11 mouse cellular contexts compared by ENCODE assay signal in the genomic region with DNA sequence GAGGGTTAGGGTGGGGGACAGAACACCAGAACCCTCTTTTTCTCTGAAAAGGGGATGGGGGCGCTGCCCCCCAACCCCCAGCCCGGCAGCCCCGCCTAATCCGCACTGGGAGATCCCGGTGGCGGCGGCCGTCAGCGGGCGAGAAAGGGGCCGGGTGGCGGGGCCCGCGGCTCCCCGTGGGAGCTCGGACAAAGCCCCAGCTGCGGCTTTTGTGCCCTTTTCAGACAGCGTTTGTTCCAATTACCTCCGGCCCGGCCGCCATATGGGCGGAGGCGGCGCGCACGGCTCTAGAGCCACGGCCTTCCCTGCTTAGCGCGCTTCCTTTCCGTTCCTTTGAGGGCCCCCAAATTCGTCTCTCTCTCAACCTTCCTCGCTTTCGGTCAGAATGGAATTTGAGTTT. TPM values are rescaled to one million over a fixed set of nuclear protein-coding genes. Genes with fewer than 3 reads are reported as not detected.
DNase-seq lines count a peak whose midpoint lies in the region; ATAC-seq and TF ChIP-seq lines count a peak whose summit lies in the region.
"Had no signal": no experiment of that assay in that cellular context is flagged by ENCODE, and none has a peak within 500 bp of the region (broad histone marks: within the 10 kb centered on the region; RNA-seq: fewer than 3 reads in every experiment).

No protein-coding gene starts in this region.

- under 1% methylated on average over 33 of the region's 33 CpGs for WGBS in heart, embryonic 12.5 days
- under 1% methylated on average over 31 of the region's 33 CpGs for WGBS in embryonic facial prominence, embryonic 14.5 days
- under 1% methylated on average over 33 of the region's 33 CpGs for WGBS in intestine, postnatal 0 days
- WGBS in neural tube, embryonic 15.5 days = 1% methylated on average over 33 of the region's 33 CpGs
- WGBS in thymus, adult 2 months = 3% methylated on average over 33 of the region's 33 CpGs

- H3K27me3 ChIP-seq in heart, embryonic 12.5 days (replicated peaks) = peaks cover 92% of the 10 kb centered on the region
- H3K27me3 ChIP-seq in embryonic facial prominence, embryonic 14.5 days (replicated peaks; ENCODE audit: control insufficient read depth, insufficient read depth, low read length) = peaks cover 92% of the 10 kb centered on the region
- peaks cover 88% of the 10 kb centered on the region for H3K27me3 ChIP-seq in intestine, postnatal 0 days (replicated peaks; ENCODE audit: control insufficient read depth, insufficient read depth, low read length)
- H3K27me3 ChIP-seq in neural tube, embryonic 15.5 days (replicated peaks) = peaks cover 57% of the 10 kb centered on the region
- H3K27me3 ChIP-seq in thymus, adult 2 months (ENCODE audit: control insufficient read depth, insufficient read depth, low read length) = peaks cover 41% of the 10 kb centered on the region

- no peak for TF ChIP-seq POLR2A in thymus, adult 2 months (IDR thresholded peaks at IDR 0.05; ENCODE audit: control insufficient read depth, extremely low read depth, insufficient read depth, low read length, poor library complexity)

- peak overlapping the region; percentile 42 for H3K4me2 ChIP-seq in heart, embryonic 12.5 days
- H3K4me2 ChIP-seq in embryonic facial prominence, embryonic 14.5 days (ENCODE audit: low read depth, low read length) = peak overlapping the region; percentile 15; the same call in 1 of the 2 replicates
- H3K4me2 ChIP-seq in intestine, postnatal 0 days (replicated peaks; ENCODE audit: low read depth) = no peak overlapping the region
- H3K4me2 ChIP-seq in neural tube, embryonic 15.5 days = peak overlapping the region; percentile 55

- H3K4me3 ChIP-seq in heart, embryonic 12.5 days = peak overlapping the region; percentile 27
- peak overlapping the region; percentile 18; the same call in 1 of the 2 replicates for H3K4me3 ChIP-seq in embryonic facial prominence, embryonic 14.5 days (ENCODE audit: low read depth, low read length)
- H3K4me3 ChIP-seq in intestine, postnatal 0 days (ENCODE audit: low read depth, low read length) = peak overlapping the region; percentile 11; the same call in 1 of the 2 replicates
- peak overlapping the region; percentile 54 for H3K4me3 ChIP-seq in neural tube, embryonic 15.5 days (replicated peaks)
- H3K4me3 ChIP-seq in thymus, adult 2 months (ENCODE audit: control insufficient read depth, insufficient read depth, low read length) = no peak overlapping the region

- H3K4me1 ChIP-seq in heart, embryonic 12.5 days (replicated peaks) = peaks cover 34% of the 10 kb centered on the region
- H3K4me1 ChIP-seq in embryonic facial prominence, embryonic 14.5 days (ENCODE audit: control insufficient read depth, insufficient read depth, low read length) = no peaks in the 10 kb centered on the region
- H3K4me1 ChIP-seq in intestine, postnatal 0 days (replicated peaks; ENCODE audit: control insufficient read depth, insufficient read depth, low read length) = no peaks in the 10 kb centered on the region
- peaks cover 26% of the 10 kb centered on the region for H3K4me1 ChIP-seq in neural tube, embryonic 15.5 days
- no peaks in the 10 kb centered on the region for H3K4me1 ChIP-seq in thymus, adult 2 months (replicated peaks; ENCODE audit: control insufficient read depth, insufficient read depth, low read length)

- H3K36me3 ChIP-seq in heart, embryonic 12.5 days = no peaks in the 10 kb centered on the region
- no peaks in the 10 kb centered on the region for H3K36me3 ChIP-seq in embryonic facial prominence, embryonic 14.5 days (ENCODE audit: control insufficient read depth, insufficient read depth, low read length)
- no peaks in the 10 kb centered on the region for H3K36me3 ChIP-seq in intestine, postnatal 0 days (ENCODE audit: control insufficient read depth, insufficient read depth)
- H3K36me3 ChIP-seq in neural tube, embryonic 15.5 days = no peaks in the 10 kb centered on the region
- H3K36me3 ChIP-seq in thymus, adult 2 months (ENCODE audit: control insufficient read depth, insufficient read depth, low read length) = no peaks in the 10 kb centered on the region

- no peak for DNase-seq in heart, postnatal 4 days
- DNase-seq in embryonic facial prominence, embryonic 14.5 days (ENCODE audit: low spot score) = peak; percentile 12
- no peak for DNase-seq in thymus, postnatal 36 days
- DNase-seq in thymus, adult 2 months = no peak
- no peak for DNase-seq in urinary bladder, adult 18-20 months (ENCODE audit: low spot score in 2 of 2)
- DNase-seq: adrenal gland, postnatal 10 days had no signal

- H3K27ac ChIP-seq in heart, embryonic 12.5 days (ENCODE audit: poor library complexity, severe bottlenecking) = no peak overlapping the region
- H3K27ac ChIP-seq in embryonic facial prominence, embryonic 14.5 days (replicated peaks; ENCODE audit: low read depth, low read length) = no peak overlapping the region
- H3K27ac ChIP-seq in intestine, postnatal 0 days (ENCODE audit: low read depth, low read length) = no peak overlapping the region
- H3K27ac ChIP-seq in neural tube, embryonic 15.5 days (replicated peaks) = peak overlapping the region; percentile 79
- no peak overlapping the region for H3K27ac ChIP-seq in thymus, adult 2 months (ENCODE audit: control insufficient read depth, insufficient read depth, low read length)

- no peak overlapping the region for H3K9ac ChIP-seq in heart, embryonic 12.5 days
- H3K9ac ChIP-seq in embryonic facial prominence, embryonic 14.5 days (ENCODE audit: low read depth, low read length) = 0 out of 2 replicates have a peak overlapping the region, but pooled peaks have one; percentile 14
- H3K9ac ChIP-seq in intestine, postnatal 0 days (ENCODE audit: low read depth, low read length) = no peak overlapping the region
- H3K9ac ChIP-seq in neural tube, embryonic 15.5 days (replicated peaks) = peak overlapping the region; percentile 45

- H3K9me3 ChIP-seq in heart, embryonic 12.5 days (replicated peaks) = no peaks in the 10 kb centered on the region
- H3K9me3 ChIP-seq in embryonic facial prominence, embryonic 14.5 days (ENCODE audit: control insufficient read depth, low read length) = no peaks in the 10 kb centered on the region
- H3K9me3 ChIP-seq in intestine, postnatal 0 days (ENCODE audit: control insufficient read depth) = no peaks in the 10 kb centered on the region
- H3K9me3 ChIP-seq in neural tube, embryonic 15.5 days (replicated peaks) = no peaks in the 10 kb centered on the region

- no peak for TF ChIP-seq CTCF in intestine, postnatal 0 days (IDR thresholded peaks at IDR 0.05; ENCODE audit: low read depth)
- no peak for TF ChIP-seq CTCF in thymus, adult 2 months (IDR thresholded peaks at IDR 0.05; ENCODE audit: borderline replicate concordance, control insufficient read depth, extremely low read depth, insufficient read depth, low read length, poor library complexity)

- ATAC-seq in heart, embryonic 12.5 days (ENCODE audit: insufficient number of reproducible peaks, low FRiP score) = no peak
- no peak for ATAC-seq in embryonic facial prominence, embryonic 14.5 days (ENCODE audit: low read depth)
- ATAC-seq in intestine, postnatal 0 days = no peak
- no peak for ATAC-seq in neural tube, embryonic 15.5 days (ENCODE audit: low FRiP score)

RNA-seq across cellular contexts. Expression of a gene that starts 6.5 kb away (rescaled TPM):
- polyA plus RNA-seq in heart, embryonic 12.5 days (2016; fragmentation: Nextera tagmentation; extraction: Ambion mirVana) = 0.11 TPM in 1 of 2 replicates, not detected in the other
- not detected for total RNA-seq in heart, postnatal 4 days (2021)
- not detected in 2 replicates for polyA plus RNA-seq in embryonic facial prominence, embryonic 14.5 days (2014; fragmentation: Nextera tagmentation; extraction: Ambion mirVana)
- 0.04 TPM in 1 of 2 replicates, not detected in the other for polyA plus RNA-seq in intestine, postnatal 0 days (2015; fragmentation: Nextera tagmentation; extraction: Ambion mirVana)
- polyA plus RNA-seq in neural tube, embryonic 15.5 days (2015; fragmentation: Nextera tagmentation; extraction: Ambion mirVana) = 18.7 and 22.4 TPM in 2 replicates
- polyA plus RNA-seq in thymus, adult 2 months (2012; rRNA removed) = 0.03 and 0.23 TPM in 2 replicates
- total RNA-seq: adrenal gland, postnatal 10 days; hematopoietic stem cell, adult 5-6 weeks; liver, adult 2 months had no signal
- polyA plus RNA-seq: liver, adult 2 months had no signal

RNA-seq across cellular contexts. Expression of a gene that starts 34.6 kb away (rescaled TPM):
- polyA plus RNA-seq in heart, embryonic 12.5 days (2016; fragmentation: Nextera tagmentation; extraction: Ambion mirVana) = 9.1 and 10.6 TPM in 2 replicates
- total RNA-seq in heart, postnatal 4 days (2021) = 10 to 100 TPM; 12.2 to 12.4 TPM
- polyA plus RNA-seq in embryonic facial prominence, embryonic 14.5 days (2014; fragmentation: Nextera tagmentation; extraction: Ambion mirVana) = 1.2 and 1.6 TPM in 2 replicates
- polyA plus RNA-seq in intestine, postnatal 0 days (2015; fragmentation: Nextera tagmentation; extraction: Ambion mirVana) = 21.2 and 21.5 TPM in 2 replicates
- polyA plus RNA-seq in neural tube, embryonic 15.5 days (2015; fragmentation: Nextera tagmentation; extraction: Ambion mirVana) = 7.9 TPM in 2 replicates
- polyA plus RNA-seq in thymus, adult 2 months (2012; rRNA removed) = 1.8 and 2.5 TPM in 2 replicates

RNA-seq across cellular contexts. Expression of a gene that starts 38.3 kb away (rescaled TPM):
- not detected in 2 replicates for polyA plus RNA-seq in heart, embryonic 12.5 days (2016; fragmentation: Nextera tagmentation; extraction: Ambion mirVana)
- not detected for total RNA-seq in heart, postnatal 4 days (2021)
- not detected in 2 replicates for polyA plus RNA-seq in embryonic facial prominence, embryonic 14.5 days (2014; fragmentation: Nextera tagmentation; extraction: Ambion mirVana)
- polyA plus RNA-seq in intestine, postnatal 0 days (2015; fragmentation: Nextera tagmentation; extraction: Ambion mirVana) = not detected in 2 replicates
- not detected in 2 replicates for polyA plus RNA-seq in neural tube, embryonic 15.5 days (2015; fragmentation: Nextera tagmentation; extraction: Ambion mirVana)
- 0.65 and 0.75 TPM in 2 replicates for polyA plus RNA-seq in thymus, adult 2 months (2012; rRNA removed)
- total RNA-seq: hematopoietic stem cell, adult 5-6 weeks had no signal

Comparison
In these comparisons a context has a peak if more than half of its experiments do, and no peak if none do; other contexts are left out.
1. H3K9ac ChIP-seq: peak in embryonic facial prominence, embryonic 14.5 days (single experiment) and neural tube, embryonic 15.5 days (single experiment); none in heart, embryonic 12.5 days (single experiment) and intestine, postnatal 0 days (single experiment).
2. RNA of a gene that starts 6.5 kb away (polyA plus RNA-seq): 18.7 to 22.4 TPM in neural tube, embryonic 15.5 days; 0.11 TPM in heart, embryonic 12.5 days, 0.04 TPM in intestine, postnatal 0 days, 0.03 to 0.23 TPM in thymus, adult 2 months and not detected in embryonic facial prominence, embryonic 14.5 days; every median in the first group is over 10 times any median in the second.